Comparison of ENCODE assay signal across 17 mouse cellular contexts in the genomic region with DNA sequence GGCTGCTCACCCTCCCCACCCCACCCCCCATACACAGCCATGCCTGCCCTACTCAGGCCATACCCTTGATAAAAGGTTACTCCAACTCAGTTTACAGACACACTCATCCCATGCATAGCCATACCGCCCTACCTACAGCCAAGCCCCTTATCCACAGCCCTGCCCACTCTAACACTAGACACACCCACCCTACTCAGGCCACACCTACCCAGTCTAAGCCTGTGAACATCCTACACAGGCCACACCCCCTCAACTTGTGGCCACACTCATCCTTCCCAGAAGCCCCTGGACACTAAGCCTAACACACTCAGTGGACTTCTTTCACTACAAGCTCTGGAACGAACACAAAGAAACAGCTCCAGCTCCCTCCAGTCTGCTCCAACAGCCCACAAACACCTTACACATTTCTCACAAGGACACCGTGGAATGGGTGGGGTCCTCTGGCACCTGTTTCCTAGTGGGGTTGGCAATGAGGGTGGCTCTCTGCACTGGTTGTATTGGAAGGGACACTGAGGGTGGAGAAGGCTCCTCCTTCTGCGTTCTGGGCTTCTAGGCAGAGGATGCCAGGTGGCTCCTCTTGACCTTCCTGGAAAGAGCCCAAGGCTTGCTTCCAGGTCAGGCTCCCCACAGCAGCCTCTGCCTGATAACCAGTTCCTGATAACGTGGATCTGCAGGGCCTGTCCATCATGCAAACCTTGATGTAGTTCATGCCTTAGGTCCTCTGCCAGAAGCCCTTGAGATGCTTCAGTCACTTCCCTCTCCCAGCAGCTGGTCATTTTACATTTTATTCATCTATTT. TPM values are rescaled to one million over a fixed set of nuclear protein-coding genes. Genes with fewer than 3 reads are reported as not detected.
DNase-seq lines count a peak whose midpoint lies in the region; ATAC-seq and TF ChIP-seq lines count a peak whose summit lies in the region.
"Had no signal": no experiment of that assay in that cellular context is flagged by ENCODE, and none has a peak within 500 bp of the region (broad histone marks: within the 10 kb centered on the region; RNA-seq: fewer than 3 reads in every experiment).

No protein-coding gene starts in this region.

- no peak overlapping the region for H3K9ac ChIP-seq in neural tube, embryonic 15.5 days (replicated peaks)
- no peak overlapping the region for H3K9ac ChIP-seq in liver, embryonic 12.5 days
- no peak overlapping the region for H3K9ac ChIP-seq in midbrain, embryonic 15.5 days
- no peak overlapping the region for H3K9ac ChIP-seq in hindbrain, embryonic 14.5 days
- H3K9ac ChIP-seq: forebrain, embryonic 15.5 days; heart, embryonic 15.5 days; hindbrain, embryonic 15.5 days; limb, embryonic 13.5 days had no signal

- TF ChIP-seq CTCF in gastrocnemius, adult 2 months (IDR thresholded peaks at IDR 0.05) = no peak

- H3K27ac ChIP-seq in gastrocnemius, adult 2 months = peak overlapping the region; percentile 94
- H3K27ac ChIP-seq in neural tube, embryonic 15.5 days (replicated peaks) = no peak overlapping the region
- no peak overlapping the region for H3K27ac ChIP-seq in liver, embryonic 12.5 days
- H3K27ac ChIP-seq in midbrain, embryonic 15.5 days = no peak overlapping the region
- H3K27ac ChIP-seq in hindbrain, embryonic 14.5 days = no peak overlapping the region
- H3K27ac ChIP-seq: forebrain, embryonic 15.5 days; heart, embryonic 15.5 days; hindbrain, embryonic 15.5 days; left cerebral cortex, adult 2 months; limb, embryonic 13.5 days had no signal

- intact Hi-C loops in gastrocnemius, adult 2 months (cut with DNase I) = loop anchor here (5.0 kb wide), 1 partner anchor 36 kb away; the partner anchor contains the start of gene Cbx4
- intact Hi-C loops in gastrocnemius, postnatal 36 days (cut with DNase I) = no loop called here

- ATAC-seq in neural tube, embryonic 15.5 days (ENCODE audit: low FRiP score) = 0 out of 2 replicates have a peak, but pooled peaks have one; percentile 37
- ATAC-seq in liver, embryonic 12.5 days = peak; percentile 60
- ATAC-seq in midbrain, embryonic 15.5 days (replicated peaks) = no peak
- ATAC-seq in hindbrain, embryonic 14.5 days (ENCODE audit: low FRiP score) = no peak; the same call in 1 of the 2 replicates
- ATAC-seq: forebrain, embryonic 15.5 days; Patski had no signal

- H3K9me3 ChIP-seq in neural tube, embryonic 15.5 days (replicated peaks) = no peaks in the 10 kb centered on the region
- no peaks in the 10 kb centered on the region for H3K9me3 ChIP-seq in liver, embryonic 12.5 days (replicated peaks)
- H3K9me3 ChIP-seq in midbrain, embryonic 15.5 days = no peaks in the 10 kb centered on the region
- no peaks in the 10 kb centered on the region for H3K9me3 ChIP-seq in hindbrain, embryonic 14.5 days (ENCODE audit: control insufficient read depth, low read length)
- H3K9me3 ChIP-seq: forebrain, embryonic 15.5 days; heart, embryonic 15.5 days; hindbrain, embryonic 15.5 days; limb, embryonic 13.5 days; megakaryocyte, embryonic 14.5 days had no signal

- peak; percentile 61 for DNase-seq in gastrocnemius, adult 2 months
- no peak for DNase-seq in gastrocnemius, postnatal 36 days
- no peak for DNase-seq in neural tube, embryonic 10.5 days (ENCODE audit: extremely low spot score, low spot score)
- DNase-seq in hindbrain, embryonic 14.5 days (ENCODE audit: low spot score) = no peak
- no peak for DNase-seq in spleen, adult 12 weeks (ENCODE audit: low spot score)
- DNase-seq: kidney, adult 9 months; thymus, adult 2 months had no signal

- H3K4me3 ChIP-seq in gastrocnemius, adult 2 months = no peak overlapping the region
- H3K4me3 ChIP-seq in neural tube, embryonic 15.5 days (replicated peaks) = no peak overlapping the region
- H3K4me3 ChIP-seq in liver, embryonic 12.5 days = no peak overlapping the region
- H3K4me3 ChIP-seq in midbrain, embryonic 15.5 days = no peak overlapping the region
- no peak overlapping the region for H3K4me3 ChIP-seq in hindbrain, embryonic 14.5 days (replicated peaks; ENCODE audit: low read length)
- H3K4me3 ChIP-seq: forebrain, embryonic 15.5 days; heart, embryonic 15.5 days; hindbrain, embryonic 15.5 days; left cerebral cortex, adult 2 months; limb, embryonic 13.5 days; megakaryocyte, embryonic 14.5 days had no signal

- no peaks in the 10 kb centered on the region for H3K36me3 ChIP-seq in neural tube, embryonic 15.5 days
- H3K36me3 ChIP-seq in liver, embryonic 12.5 days = no peaks in the 10 kb centered on the region
- no peaks in the 10 kb centered on the region for H3K36me3 ChIP-seq in midbrain, embryonic 15.5 days (replicated peaks)
- no peaks in the 10 kb centered on the region for H3K36me3 ChIP-seq in hindbrain, embryonic 14.5 days (replicated peaks; ENCODE audit: control insufficient read depth, insufficient read depth)
- H3K36me3 ChIP-seq: forebrain, embryonic 15.5 days; heart, embryonic 15.5 days; hindbrain, embryonic 15.5 days; limb, embryonic 13.5 days had no signal

- H3K4me1 ChIP-seq in neural tube, embryonic 15.5 days = peaks cover 39% of the 10 kb centered on the region
- peaks cover 31% of the 10 kb centered on the region for H3K4me1 ChIP-seq in liver, embryonic 12.5 days
- H3K4me1 ChIP-seq in midbrain, embryonic 15.5 days = peaks cover 30% of the 10 kb centered on the region
- peaks cover 32% of the 10 kb centered on the region for H3K4me1 ChIP-seq in hindbrain, embryonic 14.5 days (replicated peaks; ENCODE audit: control insufficient read depth, insufficient read depth, low read length)

- WGBS in neural tube, embryonic 15.5 days = 80% methylated on average over 5 of the region's 5 CpGs
- WGBS in liver, embryonic 12.5 days (ENCODE audit: insufficient replicate concordance) = 56% methylated on average over 5 of the region's 5 CpGs
- 80% methylated on average over 5 of the region's 5 CpGs for WGBS in midbrain, embryonic 15.5 days
- WGBS in hindbrain, embryonic 14.5 days = 86% methylated on average over 5 of the region's 5 CpGs

- H3K4me2 ChIP-seq in neural tube, embryonic 15.5 days = no peak overlapping the region
- no peak overlapping the region for H3K4me2 ChIP-seq in liver, embryonic 12.5 days
- no peak overlapping the region for H3K4me2 ChIP-seq in midbrain, embryonic 15.5 days
- no peak overlapping the region for H3K4me2 ChIP-seq in hindbrain, embryonic 14.5 days (replicated peaks)
- H3K4me2 ChIP-seq: forebrain, embryonic 15.5 days; heart, embryonic 15.5 days; hindbrain, embryonic 15.5 days; limb, embryonic 13.5 days had no signal

- H3K27me3 ChIP-seq in neural tube, embryonic 15.5 days (replicated peaks) = no peaks in the 10 kb centered on the region
- H3K27me3 ChIP-seq in liver, embryonic 12.5 days (replicated peaks) = peaks cover 64% of the 10 kb centered on the region
- H3K27me3 ChIP-seq in midbrain, embryonic 15.5 days (replicated peaks) = no peaks in the 10 kb centered on the region
- H3K27me3 ChIP-seq in hindbrain, embryonic 14.5 days (ENCODE audit: control insufficient read depth, insufficient read depth, low read length) = no peaks in the 10 kb centered on the region
- H3K27me3 ChIP-seq: forebrain, embryonic 15.5 days; heart, embryonic 15.5 days; hindbrain, embryonic 15.5 days; Patski had no signal

RNA-seq across cellular contexts. Expression of gene Cbx4, which starts 37.7 kb away (rescaled TPM):
- 1 to 10 TPM; 2.1 to 2.2 TPM for total RNA-seq in gastrocnemius, adult 2 months (2021)
- total RNA-seq in gastrocnemius, postnatal 36 days (2021) = 1 to 10 TPM; 1.6 to 3.0 TPM
- polyA plus RNA-seq in neural tube, embryonic 15.5 days (2015; fragmentation: Nextera tagmentation; extraction: Ambion mirVana) = 20.2 and 24.2 TPM in 2 replicates
- 3.2 and 3.3 TPM in 2 replicates for polyA plus RNA-seq in liver, embryonic 12.5 days (2016; fragmentation: Nextera tagmentation; extraction: Ambion mirVana)
- polyA plus RNA-seq in midbrain, embryonic 15.5 days (2015; fragmentation: Nextera tagmentation; extraction: Ambion mirVana) = 23.7 and 24.7 TPM in 2 replicates
- 16.8 and 20.2 TPM in 2 replicates for polyA plus RNA-seq in hindbrain, embryonic 14.5 days (2014; fragmentation: Nextera tagmentation; extraction: Ambion mirVana)

Comparison
In these comparisons a context has a peak if more than half of its experiments do, and no peak if none do; other contexts are left out.
1. ATAC-seq: peak in neural tube, embryonic 15.5 days (single experiment) and liver, embryonic 12.5 days (single experiment); none in midbrain, embryonic 15.5 days (single experiment) and hindbrain, embryonic 14.5 days (single experiment).